Mouse (Mus musculus) splenic B cell, adult 2 months (primary cell): ENCODE data around the gene Llph.
"Not testable (repeated sequence)": the region's sequence is repeated elsewhere in the genome, so short reads cannot be mapped to it uniquely, and the experiment has no call there.

ENCODE experiments used
- DNase-seq: peaks from one replicate; pipeline ENCODE4 v3.0.0-alpha.2; 2011; ENCODE audit warnings: low read depth, low spot score
- H3K27me3 ChIP-seq: 2 replicates; pipeline ENCODE4 v1.6.1; 2012; ENCODE audit warnings: mild to moderate bottlenecking, low read length, moderate library complexity, mixed read lengths; ENCODE audit not compliant: control insufficient read depth, poor library complexity, insufficient read depth, severe bottlenecking
- H3K36me3 ChIP-seq: 2 replicates; pipeline ENCODE4 v1.6.1; 2012; ENCODE audit warnings: mild to moderate bottlenecking, low read length, moderate library complexity, mixed read lengths; ENCODE audit not compliant: control insufficient read depth, poor library complexity, insufficient read depth, severe bottlenecking

Gene Llph

GRCm38 (mm10) chr10:120204591-120205210, 22.2 kb upstream of the Llph start:
- no peaks in the 10 kb centered on the region for H3K27me3 ChIP-seq
- no peak for DNase-seq
- H3K36me3 ChIP-seq, result 0 out of 2 replicates have a peak, but pooled peaks cover 3% of the 10 kb centered on the region

GRCm38 (mm10) chr10:120208015-120208414, 18.9 kb upstream of the Llph start:
- H3K27me3 ChIP-seq, result no peaks in the 10 kb centered on the region
- DNase-seq, result no peak

GRCm38 (mm10) chr10:120208575-120209538, 18.0 kb upstream of the Llph start:
- H3K36me3 ChIP-seq, result no peaks in the 10 kb centered on the region
- peak; percentile 60 for DNase-seq
- H3K27me3 ChIP-seq, result no peaks in the 10 kb centered on the region

More at GRCm38 (mm10) chr10:120208015-120208414, 18.9 kb upstream of the Llph start:
- H3K36me3 ChIP-seq, result 0 out of 2 replicates have a peak, but pooled peaks cover 3% of the 10 kb centered on the region

GRCm38 (mm10) chr10:120209539-120209925, 17.3 kb upstream of the Llph start:
- no peaks in the 10 kb centered on the region for H3K27me3 ChIP-seq
- no peaks in the 10 kb centered on the region for H3K36me3 ChIP-seq
- peak; percentile 36 for DNase-seq

- no peak for DNase-seq
- no peaks in the 10 kb centered on the region for H3K36me3 ChIP-seq
- no peaks in the 10 kb centered on the region for H3K27me3 ChIP-seq
Observed at GRCm38 (mm10) chr10:120210096-120210495, 16.8 kb upstream of the Llph start.

GRCm38 (mm10) chr10:120217099-120217498, 9.8 kb upstream of the Llph start:
- H3K36me3 ChIP-seq, H3K27me3 ChIP-seq, DNase-seq: not testable (repeated sequence)

- no peak for DNase-seq
- H3K27me3 ChIP-seq, result no peaks in the 10 kb centered on the region
- H3K36me3 ChIP-seq, result peaks cover 5% of the 10 kb centered on the region
Observed at GRCm38 (mm10) chr10:120218996-120219395, 7.9 kb upstream of the Llph start.

GRCm38 (mm10) chr10:120219578-120220359, 7.1 kb upstream of the Llph start:
- H3K36me3 ChIP-seq, result peaks cover 5% of the 10 kb centered on the region
- DNase-seq, result peak; percentile 66

GRCm38 (mm10) chr10:120220776-120221175, 6.1 kb upstream of the Llph start:
- DNase-seq, result peak; percentile 24
- Histone ChIP-seq H3K36me3 (peaks cover 5% of the 10 kb centered on the region), H3K27me3 (no peaks in the 10 kb centered on the region)

More at GRCm38 (mm10) chr10:120219578-120220359, 7.1 kb upstream of the Llph start:
- no peaks in the 10 kb centered on the region for H3K27me3 ChIP-seq

GRCm38 (mm10) chr10:120231718-120232117, 4.8 kb downstream of the Llph start:
- Histone ChIP-seq H3K27me3 (no peaks in the 10 kb centered on the region), H3K36me3 (peaks cover 10% of the 10 kb centered on the region)
- peak; percentile 89 for DNase-seq

GRCm38 (mm10) chr10:120233655-120234367, 6.9 kb downstream of the Llph start:
- Histone ChIP-seq H3K27me3 (no peaks in the 10 kb centered on the region), H3K36me3 (peaks cover 10% of the 10 kb centered on the region)
- DNase-seq, result peak; percentile 76

- Histone ChIP-seq H3K27me3 (no peaks in the 10 kb centered on the region), H3K36me3 (peaks cover 4% of the 10 kb centered on the region; the same call in 1 of the 2 replicates)
- no peak for DNase-seq
Observed at GRCm38 (mm10) chr10:120236855-120237254, 10.0 kb downstream of the Llph start.

GRCm38 (mm10) chr10:120238241-120238640, 11.4 kb downstream of the Llph start:
- Histone ChIP-seq H3K27me3 (no peaks in the 10 kb centered on the region), H3K36me3 (no peaks in the 10 kb centered on the region)
- DNase-seq, result no peak

- no peaks in the 10 kb centered on the region for H3K36me3 ChIP-seq
- no peak for DNase-seq
- no peaks in the 10 kb centered on the region for H3K27me3 ChIP-seq
Observed at GRCm38 (mm10) chr10:120239476-120239875, 12.6 kb downstream of the Llph start.
